Mouse (Mus musculus) cerebral cortex, adult 2 months (tissue): ENCODE results near the gene Trabd.

Experiments used
- WGBS: fragments of 180-500 bp; shearing (Covaris S2); methylation state at CpG from one replicate; pipeline ENCODE4 v1.1.7; 2018; 5-methylcytosine and 5-hydroxymethylcytosine counted together

The Trabd gene

DNA sequence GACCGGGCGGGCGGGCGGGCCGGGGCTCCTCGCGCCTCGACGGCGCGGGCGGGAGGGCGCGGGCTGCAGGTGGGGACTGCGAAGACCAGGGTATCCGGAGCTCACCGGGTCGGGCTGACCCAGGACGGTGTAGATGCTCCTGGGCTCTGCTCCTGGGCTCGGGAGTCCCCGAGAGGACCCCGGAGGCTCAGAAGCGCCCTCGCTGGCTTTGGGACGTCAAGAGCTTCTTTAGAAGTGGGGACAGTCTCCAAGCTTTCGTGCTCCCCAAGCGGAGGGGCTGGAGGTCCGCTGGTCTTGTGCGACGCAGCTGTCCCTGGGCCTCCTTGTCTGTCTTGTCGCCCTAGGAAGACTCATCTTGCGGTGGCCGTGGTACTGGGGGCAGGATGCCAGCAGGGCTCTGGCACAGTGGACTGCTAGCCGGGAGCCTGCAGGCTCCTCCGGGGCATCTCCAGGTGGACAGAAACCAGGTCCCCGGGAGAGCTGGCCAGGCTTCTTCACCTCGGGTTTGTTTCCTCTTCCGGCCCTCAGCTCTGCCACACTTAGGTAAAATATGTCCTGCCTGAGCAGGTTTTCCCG is 1.3 kb downstream of the Trabd start:
- WGBS = 1% methylated on average over 35 of the region's 39 CpGs

GRCm38 (mm10) chr15:89078208-89078836 is 3.4 kb downstream of the Trabd start:
- 62% methylated on average over 9 of the region's 9 CpGs for WGBS

GRCm38 (mm10) chr15:89083906-89084305 is 9.0 kb downstream of the Trabd start:
- 96% methylated on average over 1 of the region's 1 CpGs for WGBS

GRCm38 (mm10) chr15:89084826-89085225 is 9.9 kb downstream of the Trabd start:
- WGBS = 91% methylated on average over 2 of the region's 2 CpGs

GRCm38 (mm10) chr15:89088607-89089247 is 13.8 kb downstream of the Trabd start, which contains the start of gene Selenoo:
Gene Selenoo, plus strand, starts transcription at chr15:89089084.
- 1% methylated on average over 38 of the region's 38 CpGs for WGBS

DNA sequence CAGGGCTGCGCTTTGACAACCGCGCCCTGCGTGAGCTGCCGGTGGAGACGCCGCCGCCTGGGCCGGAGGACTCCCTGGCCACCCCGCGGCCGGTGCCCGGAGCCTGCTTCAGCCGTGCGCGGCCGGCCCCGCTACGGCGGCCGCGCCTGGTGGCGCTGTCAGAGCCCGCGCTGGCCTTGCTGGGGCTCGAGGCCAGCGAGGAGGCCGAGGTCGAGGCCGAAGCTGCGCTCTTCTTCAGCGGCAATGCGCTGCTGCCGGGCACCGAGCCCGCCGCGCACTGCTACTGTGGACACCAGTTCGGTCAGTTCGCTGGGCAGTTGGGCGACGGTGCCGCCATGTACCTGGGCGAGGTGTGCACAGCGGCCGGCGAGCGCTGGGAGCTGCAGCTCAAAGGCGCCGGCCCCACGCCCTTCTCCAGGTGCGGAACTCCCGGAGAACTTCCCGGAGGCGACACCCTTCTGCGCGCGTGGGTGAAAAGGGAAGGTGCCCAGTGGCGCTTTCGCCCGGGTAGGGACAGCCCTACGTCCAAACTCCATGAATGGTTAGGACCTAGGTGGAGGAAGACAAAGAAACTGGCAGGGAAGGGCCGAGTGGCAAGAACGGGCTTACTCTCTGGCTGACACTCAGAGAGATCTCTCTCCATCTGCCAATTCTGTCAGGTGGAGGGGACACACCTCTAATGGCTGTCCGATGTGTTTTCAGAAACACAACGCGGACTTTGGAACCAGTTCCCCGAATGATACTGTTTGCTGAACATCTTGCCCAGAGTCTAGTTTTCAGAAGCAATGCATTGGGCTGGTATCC is 14.5 kb downstream of the Trabd start:
- 1% methylated on average over 68 of the region's 68 CpGs for WGBS

GRCm38 (mm10) chr15:89090662-89091061 is 15.7 kb downstream of the Trabd start:
- 65% methylated on average over 4 of the region's 4 CpGs for WGBS

GRCm38 (mm10) chr15:89092181-89092580 is 17.3 kb downstream of the Trabd start:
- 48% methylated on average over 5 of the region's 5 CpGs for WGBS

DNA sequence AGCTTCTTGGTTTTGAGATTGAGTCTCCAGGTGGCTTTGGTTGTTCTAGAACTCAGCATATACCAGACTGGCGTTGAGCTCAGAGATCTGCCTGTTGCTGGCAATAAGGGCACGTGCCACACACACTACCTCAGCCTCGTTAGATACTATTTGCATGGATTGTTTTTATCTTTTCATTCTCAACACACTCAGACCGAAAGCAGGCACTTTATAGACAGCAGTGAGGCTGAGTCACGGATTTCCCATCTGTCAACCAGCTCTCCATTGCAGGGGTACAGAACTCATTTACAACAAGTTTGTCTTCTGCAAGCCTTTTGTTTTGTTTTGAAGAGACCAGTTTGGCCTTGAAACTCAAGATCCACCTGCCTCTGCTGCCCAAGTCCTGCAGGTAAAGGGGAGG is 22.5 kb downstream of the Trabd start:
- 48% methylated on average over 5 of the region's 5 CpGs for WGBS

DNA sequence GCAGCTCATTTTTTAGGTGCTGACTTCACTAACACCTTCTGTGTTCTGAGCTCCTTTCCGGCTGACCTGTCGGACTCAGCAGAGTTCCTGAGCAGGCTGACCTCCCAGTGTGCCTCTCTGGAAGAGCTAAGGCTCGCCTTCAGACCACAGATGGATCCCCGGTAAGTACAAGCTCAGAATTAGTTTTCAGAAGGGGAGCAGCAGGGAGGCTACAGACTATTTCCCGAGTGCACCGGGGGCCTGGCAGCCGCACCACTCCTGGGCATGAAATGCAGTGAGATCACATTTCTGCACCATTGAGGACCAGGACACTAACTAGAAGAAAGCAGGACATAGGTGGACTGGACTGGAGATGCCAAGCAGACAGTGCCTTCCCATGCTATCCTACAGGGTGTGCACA is 23.7 kb downstream of the Trabd start:
- WGBS = 78% methylated on average over 7 of the region's 7 CpGs

DNA sequence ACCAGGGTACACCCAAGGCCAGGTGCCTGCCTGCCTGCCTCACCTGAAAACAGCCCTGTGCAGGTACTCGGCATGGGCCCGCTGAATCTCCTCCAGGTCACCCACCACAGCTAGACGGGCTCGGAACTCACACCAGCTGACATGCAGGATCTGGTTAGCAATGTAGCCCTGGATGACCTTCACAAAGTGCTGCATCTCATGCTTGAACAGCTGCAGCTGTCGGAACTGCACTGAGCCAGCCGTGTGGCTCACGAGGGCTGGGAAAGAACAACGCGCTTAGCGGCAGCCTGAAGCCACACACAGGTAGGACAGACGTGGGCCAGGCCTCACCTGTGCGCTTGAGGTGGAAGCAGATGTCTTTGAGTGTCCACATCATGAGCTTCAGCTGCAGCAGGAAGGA is 25.9 kb downstream of the Trabd start:
- whole genome bisulfite sequencing = 74% methylated on average over 12 of the region's 12 CpGs

- WGBS = 74% methylated on average over 5 of the region's 5 CpGs
These were observed 27.7 kb downstream of the Trabd start for GRCm38 (mm10) chr15:89102646-89103045.

GRCm38 (mm10) chr15:89103921-89104320 is 29.0 kb downstream of the Trabd start:
- WGBS = 71% methylated on average over 10 of the region's 10 CpGs

DNA sequence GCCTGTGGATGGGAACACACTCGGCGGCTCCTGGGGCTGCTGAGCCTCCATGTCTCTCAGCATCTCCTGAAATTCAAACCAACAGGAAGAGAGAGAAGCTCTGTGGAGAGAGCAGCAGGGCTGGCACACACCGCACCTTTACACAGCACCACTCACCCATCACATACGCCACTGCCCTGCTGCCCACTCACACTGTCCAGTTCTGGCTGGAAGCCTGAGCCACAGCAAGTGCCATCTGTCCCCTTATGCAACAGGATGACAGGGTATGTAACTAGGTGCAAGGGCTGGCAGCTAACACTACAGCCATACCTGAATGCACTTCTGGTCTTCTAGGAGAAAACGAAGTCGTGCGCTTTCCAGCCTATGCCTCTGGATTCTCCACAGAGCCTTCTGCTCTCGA is 29.5 kb downstream of the Trabd start:
- WGBS = 67% methylated on average over 8 of the region's 8 CpGs

- WGBS = 55% methylated on average over 13 of the region's 13 CpGs
These were observed 31.1 kb downstream of the Trabd start for GRCm38 (mm10) chr15:89106073-89106472.

DNA sequence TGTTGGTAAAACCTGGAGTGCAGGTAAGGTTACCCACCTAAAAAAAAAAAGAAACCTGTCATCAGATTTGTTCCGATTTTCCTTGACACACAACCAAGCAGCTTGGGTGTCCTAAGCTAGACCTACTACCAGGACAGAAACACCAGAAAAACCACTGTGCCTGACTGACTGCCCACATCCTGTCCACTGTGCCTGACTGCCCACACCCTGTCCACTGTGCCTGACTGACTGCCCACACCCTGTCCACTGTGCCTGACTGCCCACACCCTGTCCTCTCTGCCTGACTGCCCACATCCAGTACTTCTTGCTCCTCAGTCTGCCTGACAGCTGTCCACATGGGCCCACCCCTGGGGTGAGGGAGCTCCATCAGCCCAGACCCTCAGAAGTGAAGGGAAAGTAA is 32.1 kb downstream of the Trabd start:
- 82% methylated on average over 1 of the region's 1 CpGs for WGBS

DNA sequence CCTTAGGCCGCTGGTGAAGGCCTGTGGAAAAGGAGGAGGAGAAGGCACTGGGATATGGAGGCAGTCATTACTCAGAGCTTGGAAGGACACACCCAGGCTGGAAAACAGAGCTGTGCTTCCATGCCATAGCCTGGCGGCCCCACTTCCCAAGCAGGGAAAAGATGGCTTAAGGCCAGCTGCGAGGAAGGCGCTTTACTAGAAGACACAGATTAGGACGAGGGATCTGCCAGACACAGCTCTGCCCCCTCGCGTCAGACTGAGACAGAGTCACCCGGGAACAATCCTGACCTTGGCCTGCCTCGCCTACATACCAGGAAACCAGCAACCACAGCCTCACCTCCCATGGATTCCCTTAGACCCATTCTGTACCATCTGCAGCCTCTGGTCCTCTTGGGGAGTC is 35.2 kb downstream of the Trabd start:
- WGBS = 58% methylated on average over 9 of the region's 9 CpGs

- under 1% methylated on average over 47 of the region's 47 CpGs for WGBS
These were observed 47.9 kb downstream of the Trabd start, which contains the start of gene Tubgcp6 for GRCm38 (mm10) chr15:89122649-89123366. Gene Tubgcp6, minus strand, starts transcription at chr15:89123112.

DNA sequence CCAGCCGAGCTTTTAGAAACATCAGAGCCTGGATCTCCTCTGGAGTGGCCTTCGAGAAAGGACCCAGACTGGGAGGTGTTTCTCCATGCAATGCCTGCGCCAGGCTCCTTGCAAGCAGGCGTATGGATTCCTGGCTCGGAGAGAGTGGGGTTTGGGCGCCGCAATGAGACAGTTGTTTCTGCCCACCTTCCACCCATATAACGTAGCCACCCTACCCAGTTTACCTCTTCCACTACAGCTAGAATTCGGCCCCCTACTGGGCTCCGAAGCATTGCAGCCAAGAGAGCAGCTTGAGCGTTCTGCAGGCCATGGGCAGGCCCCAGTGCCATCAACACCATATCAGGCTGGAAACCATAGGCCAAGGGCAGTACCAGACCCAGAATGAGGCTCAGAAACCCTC is 48.7 kb downstream of the Trabd start:
- WGBS = 17% methylated on average over 11 of the region's 11 CpGs

GRCm38 (mm10) chr15:89124312-89124711 is 49.4 kb downstream of the Trabd start:
- WGBS = 93% methylated on average over 3 of the region's 3 CpGs

DNA sequence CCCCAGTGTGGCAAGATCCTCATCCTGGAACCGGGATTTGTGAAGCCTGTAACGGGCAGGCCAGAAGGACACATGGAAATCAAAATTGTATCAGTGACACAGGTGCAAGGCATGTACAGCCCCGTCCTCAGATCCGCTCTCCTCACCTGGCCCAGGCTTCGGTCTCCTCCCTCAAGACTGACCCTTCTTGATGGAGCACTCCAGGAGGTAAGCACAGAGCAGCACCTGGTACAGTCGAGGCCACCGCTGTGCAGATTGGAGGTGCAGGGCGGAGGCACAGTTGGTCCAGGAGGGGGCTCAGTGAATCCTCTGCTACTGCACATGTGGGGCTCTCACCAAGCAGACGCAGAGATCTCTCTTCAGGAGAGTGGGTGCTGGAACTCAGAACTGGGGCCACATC is 50.4 kb downstream of the Trabd start:
- WGBS = 96% methylated on average over 9 of the region's 9 CpGs

DNA sequence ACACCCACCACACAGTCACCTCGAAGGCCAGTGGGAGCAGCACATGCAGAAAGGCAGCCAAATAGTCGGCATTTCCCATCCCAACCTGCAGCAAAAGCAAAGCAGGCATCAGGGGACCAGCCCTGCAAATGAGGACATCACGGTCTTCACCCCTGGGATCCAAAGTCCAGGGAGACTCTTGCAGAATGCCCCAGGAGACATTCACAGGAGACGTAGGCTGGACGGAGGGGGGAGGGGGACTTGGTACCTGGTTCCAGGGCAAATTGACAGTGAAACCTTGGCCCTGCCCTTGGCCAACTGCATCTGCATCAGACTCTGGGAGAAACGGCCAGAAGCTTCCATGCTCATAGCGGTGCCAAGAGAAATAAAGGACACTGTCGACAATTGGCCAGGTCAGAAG is 51.7 kb downstream of the Trabd start:
- WGBS = 87% methylated on average over 8 of the region's 8 CpGs
